Mouse (Mus musculus): Measurements from ENCODE around the gene Brca1. TPM values are rescaled to one million over a fixed set of nuclear protein-coding genes. Genes with fewer than 3 reads are reported as not detected.
A peak's percentile ranks its signal among the peaks of the same experiment; 100 is the strongest.
"Not testable (repeated sequence)": the region's sequence is repeated elsewhere in the genome, so short reads cannot be mapped to it uniquely, and the experiment has no call there.

Gene Brca1
- total RNA-seq, 2 experiments from 2014 or later, result 0.61 to 0.70 TPM

GRCm38 (mm10) chr11:101479171-101479635, 72.6 kb downstream of the Brca1 start:
- TF ChIP-seq CTCF (IDR thresholded peaks at IDR 0.05), result no peak
- DNase-seq (ENCODE audit: extremely low spot score in 1 of 2, low spot score in 2 of 2), result no peak
- Histone ChIP-seq H3K4me3 (peak overlapping the region; percentile 16; the same call in 1 of the 2 replicates), H3K27ac (no peak overlapping the region)
- intact Hi-C loops (cut with DNase I), result no loop called here

- Histone ChIP-seq H3K27ac (no peak overlapping the region), H3K4me3 (no peak overlapping the region)
- TF ChIP-seq CTCF (IDR thresholded peaks at IDR 0.05), result no peak
- intact Hi-C loops (cut with DNase I), result no loop called here
- no peak for DNase-seq (ENCODE audit: extremely low spot score in 1 of 2, low spot score in 2 of 2)
These were observed 74.1 kb downstream of the Brca1 start for GRCm38 (mm10) chr11:101477552-101478211.

DNA sequence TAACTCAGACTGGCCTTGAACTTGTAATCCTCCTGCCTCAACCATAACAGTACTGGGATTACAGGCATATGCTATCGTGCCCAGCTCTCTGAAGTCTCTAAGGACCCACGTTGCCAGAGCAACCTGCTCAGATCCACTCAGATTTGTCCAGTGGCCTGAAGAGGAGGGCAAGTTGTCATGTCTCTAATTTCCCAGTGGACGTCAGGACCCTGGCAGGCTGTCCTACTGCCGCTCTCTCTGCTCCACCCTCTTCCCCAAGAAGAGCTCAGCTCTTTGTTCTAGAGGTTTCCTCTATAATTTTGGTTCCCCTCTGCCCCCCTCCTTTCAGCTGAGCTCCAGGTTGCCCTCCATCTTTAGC, 74.6 kb downstream of the Brca1 start:
- no peak for DNase-seq (ENCODE audit: extremely low spot score in 1 of 2, low spot score in 2 of 2)
- Histone ChIP-seq H3K27ac (no peak overlapping the region), H3K4me3 (no peak overlapping the region)
- intact Hi-C loops (cut with DNase I), result no loop called here
- TF ChIP-seq CTCF (IDR thresholded peaks at IDR 0.05), result no peak

DNA sequence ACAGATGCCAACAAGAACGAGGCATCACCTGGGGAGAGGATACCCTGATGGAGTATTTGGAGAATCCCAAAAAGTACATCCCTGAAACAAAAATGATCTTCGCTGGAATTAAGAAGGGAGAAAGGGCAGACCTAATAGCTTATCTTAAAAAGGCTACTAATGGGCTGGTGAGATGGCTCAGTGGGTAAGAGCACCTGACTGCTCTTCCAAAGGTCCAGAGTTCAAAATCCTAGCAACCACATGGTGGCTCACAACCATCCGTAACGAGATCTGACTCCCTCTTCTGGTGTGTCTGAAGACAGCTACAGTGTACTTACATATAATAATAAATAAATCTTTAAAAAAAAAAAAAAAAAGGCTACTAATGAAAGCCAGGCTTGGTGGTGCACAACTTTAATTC, 75.4 kb downstream of the Brca1 start:
- H3K27ac ChIP-seq; H3K4me3 ChIP-seq; intact Hi-C loops (cut with DNase I); DNase-seq (ENCODE audit: extremely low spot score in 1 of 2, low spot score in 2 of 2): not testable (repeated sequence)

GRCm38 (mm10) chr11:101474298-101474697, 77.5 kb downstream of the Brca1 start:
- Histone ChIP-seq H3K27ac (no peak overlapping the region), H3K4me3 (no peak overlapping the region)
- intact Hi-C loops (cut with DNase I), result no loop called here
- DNase-seq (ENCODE audit: extremely low spot score in 1 of 2, low spot score in 2 of 2), result no peak
- no peak for TF ChIP-seq CTCF (IDR thresholded peaks at IDR 0.05)

GRCm38 (mm10) chr11:101473686-101474085, 78.1 kb downstream of the Brca1 start:
- intact Hi-C loops (cut with DNase I); H3K27ac ChIP-seq; DNase-seq (ENCODE audit: extremely low spot score in 1 of 2, low spot score in 2 of 2); H3K4me3 ChIP-seq: not testable (repeated sequence)

- intact Hi-C loops (cut with DNase I), result no loop called here
- no peak for DNase-seq (ENCODE audit: extremely low spot score in 1 of 2, low spot score in 2 of 2)
- TF ChIP-seq CTCF (IDR thresholded peaks at IDR 0.05), result no peak
- H3K4me3 ChIP-seq, result no peak overlapping the region
- H3K27ac ChIP-seq, result peak overlapping the region; percentile 4; the same call in 1 of the 2 replicates
These were observed 79.4 kb downstream of the Brca1 start for GRCm38 (mm10) chr11:101472336-101472735.

DNA sequence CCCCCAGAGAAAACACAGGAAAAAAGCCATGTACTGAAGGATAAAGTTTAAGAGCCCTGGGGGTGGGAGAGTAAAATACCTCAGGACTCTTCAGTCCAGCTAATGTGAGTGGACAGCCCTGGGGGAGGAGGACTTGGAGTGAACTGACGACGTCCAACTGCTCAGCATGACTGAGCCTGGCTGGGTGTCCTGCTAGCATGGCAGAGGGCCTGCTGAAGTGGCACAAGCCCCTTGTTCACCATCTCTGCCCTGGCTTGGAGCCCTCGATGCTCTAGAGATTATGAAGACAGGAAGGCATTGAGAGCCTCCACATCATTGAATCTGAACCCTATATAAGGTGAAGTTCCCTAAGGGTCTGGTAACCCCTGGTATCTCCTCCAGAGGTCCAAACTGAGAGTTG, 79.8 kb downstream of the Brca1 start:
- H3K27ac ChIP-seq, result peak overlapping the region; percentile 4; the same call in 1 of the 2 replicates

GRCm38 (mm10) chr11:101470206-101470605, 81.5 kb downstream of the Brca1 start:
- no peak overlapping the region for H3K27ac ChIP-seq
- no peak for DNase-seq (ENCODE audit: extremely low spot score in 1 of 2, low spot score in 2 of 2)
- intact Hi-C loops (cut with DNase I), result no loop called here
- TF ChIP-seq CTCF (IDR thresholded peaks at IDR 0.05), result no peak
- no peak overlapping the region for H3K4me3 ChIP-seq

More for the DNA sequence above, 79.8 kb downstream of the Brca1 start:
- no peak overlapping the region for H3K4me3 ChIP-seq
- intact Hi-C loops (cut with DNase I), result no loop called here
- TF ChIP-seq CTCF (IDR thresholded peaks at IDR 0.05), result no peak
- DNase-seq (ENCODE audit: extremely low spot score in 1 of 2, low spot score in 2 of 2), result no peak

- no peak for DNase-seq (ENCODE audit: extremely low spot score in 1 of 2, low spot score in 2 of 2)
- H3K27ac ChIP-seq, result peak overlapping the region; percentile 76; the same call in 1 of the 2 replicates
- no peak for TF ChIP-seq CTCF (IDR thresholded peaks at IDR 0.05)
- intact Hi-C loops (cut with DNase I), result loop anchor here (2.0 kb wide), 1 partner anchor 84 kb away; the partner anchor contains the start of gene Nbr1
- H3K4me3 ChIP-seq, result peak overlapping the region; percentile 67
These were observed 82.6 kb downstream of the Brca1 start for GRCm38 (mm10) chr11:101469155-101469554.

DNA sequence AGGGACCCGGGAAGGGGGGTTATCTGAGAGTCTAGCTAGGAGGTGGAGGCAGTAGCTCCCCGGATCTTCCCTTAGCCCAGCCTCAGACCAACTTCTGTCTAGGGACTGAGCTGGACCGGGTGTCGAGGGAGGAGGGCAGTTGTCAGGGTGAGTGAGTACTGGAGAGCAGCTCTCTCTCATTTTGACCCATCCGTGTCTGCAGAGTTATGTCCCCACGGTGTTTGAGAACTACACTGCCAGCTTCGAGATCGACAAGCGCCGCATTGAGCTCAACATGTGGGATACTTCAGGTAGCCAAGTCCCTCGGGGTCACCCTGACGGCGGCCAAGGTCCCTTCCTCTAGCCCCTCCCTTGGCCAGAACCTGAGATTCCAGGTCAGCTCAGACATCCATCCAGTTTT, 83.0 kb downstream of the Brca1 start:
- Histone ChIP-seq H3K27ac (peak overlapping the region; percentile 76), H3K4me3 (peak overlapping the region; percentile 67)
- DNase-seq (ENCODE audit: extremely low spot score in 1 of 2, low spot score in 2 of 2), result no peak
- TF ChIP-seq CTCF (IDR thresholded peaks at IDR 0.05), result no peak
- intact Hi-C loops (cut with DNase I), result loop anchor here (2.0 kb wide), 1 partner anchor 84 kb away; the partner anchor contains the start of gene Nbr1

GRCm38 (mm10) chr11:101468263-101468688, 83.5 kb downstream of the Brca1 start:
- no peak for DNase-seq (ENCODE audit: extremely low spot score in 1 of 2, low spot score in 2 of 2)
- Histone ChIP-seq H3K27ac (peak overlapping the region; percentile 76), H3K4me3 (peak overlapping the region; percentile 67)
- intact Hi-C loops (cut with DNase I), result loop anchor here (2.0 kb wide), 1 partner anchor 85 kb away; the partner anchor contains the start of gene Nbr1
- TF ChIP-seq CTCF (IDR thresholded peaks at IDR 0.05), result no peak

Data from left cerebral cortex, adult 2 months (tissue).